Mouse (Mus musculus): ENCODE results near the gene Zscan12. TPM values are rescaled to one million over a fixed set of nuclear protein-coding genes. Genes with fewer than 3 reads are reported as not detected.

The Zscan12 gene
- total and polyA plus RNA-seq, 3 experiments = 1.3 to 5.1 (median 4.8) TPM

- 51% methylated on average over 15 of the region's 15 CpGs for WGBS
- no peak overlapping the region for H3K4me3 ChIP-seq
- intact Hi-C loops (cut with DNase I) = no loop called here
- DNase-seq = no peak
- H3K79me2 ChIP-seq (replicated peaks; ENCODE audit: control insufficient read depth, insufficient read depth, low read length) = no peaks in the 10 kb centered on the region
- H3K36me3 ChIP-seq (ENCODE audit: control insufficient read depth, insufficient read depth, low read length) = no peaks in the 10 kb centered on the region
- no peaks in the 10 kb centered on the region for H3K27me3 ChIP-seq (ENCODE audit: control insufficient read depth, insufficient read depth, low read length)
- no peak overlapping the region for H3K27ac ChIP-seq
- H3K4me1 ChIP-seq (ENCODE audit: control insufficient read depth, insufficient read depth, low read length) = no peaks in the 10 kb centered on the region
- H3K9ac ChIP-seq (ENCODE audit: low read depth, low read length) = no peak overlapping the region
- TF ChIP-seq CTCF (IDR thresholded peaks at IDR 0.05) = no peak
- no peak for TF ChIP-seq POLR2A (IDR thresholded peaks at IDR 0.05; ENCODE audit: insufficient read depth, low read depth, low read length)
- TF ChIP-seq EP300 (IDR thresholded peaks at IDR 0.05; ENCODE audit: insufficient read depth, low read depth, low read length) = no peak
Measured at GRCm38 (mm10) chr13:21414231-21415212, 51.9 kb downstream of the Zscan12 start.

- H3K9ac ChIP-seq (ENCODE audit: low read depth, low read length) = no peak overlapping the region
- WGBS = 58% methylated on average over 4 of the region's 4 CpGs
- TF ChIP-seq EP300 (IDR thresholded peaks at IDR 0.05; ENCODE audit: insufficient read depth, low read depth, low read length) = no peak
- TF ChIP-seq CTCF (IDR thresholded peaks at IDR 0.05) = no peak
- TF ChIP-seq POLR2A (IDR thresholded peaks at IDR 0.05; ENCODE audit: insufficient read depth, low read depth, low read length) = no peak
- no peaks in the 10 kb centered on the region for H3K36me3 ChIP-seq (ENCODE audit: control insufficient read depth, insufficient read depth, low read length)
- no peak overlapping the region for H3K27ac ChIP-seq
- H3K4me1 ChIP-seq (ENCODE audit: control insufficient read depth, insufficient read depth, low read length) = no peaks in the 10 kb centered on the region
- H3K4me3 ChIP-seq = no peak overlapping the region
- H3K79me2 ChIP-seq (replicated peaks; ENCODE audit: control insufficient read depth, insufficient read depth, low read length) = no peaks in the 10 kb centered on the region
- intact Hi-C loops (cut with DNase I) = no loop called here
- no peaks in the 10 kb centered on the region for H3K27me3 ChIP-seq (ENCODE audit: control insufficient read depth, insufficient read depth, low read length)
- DNase-seq = no peak
Measured at GRCm38 (mm10) chr13:21415266-21415665, 52.6 kb downstream of the Zscan12 start.

GRCm38 (mm10) chr13:21415750-21416149 is 53.1 kb downstream of the Zscan12 start:
- no peaks in the 10 kb centered on the region for H3K4me1 ChIP-seq (ENCODE audit: control insufficient read depth, insufficient read depth, low read length)
- no peak for TF ChIP-seq POLR2A (IDR thresholded peaks at IDR 0.05; ENCODE audit: insufficient read depth, low read depth, low read length)
- TF ChIP-seq EP300 (IDR thresholded peaks at IDR 0.05; ENCODE audit: insufficient read depth, low read depth, low read length) = no peak
- TF ChIP-seq CTCF (IDR thresholded peaks at IDR 0.05) = no peak
- H3K27ac ChIP-seq = no peak overlapping the region
- no peak overlapping the region for H3K9ac ChIP-seq (ENCODE audit: low read depth, low read length)
- H3K36me3 ChIP-seq (ENCODE audit: control insufficient read depth, insufficient read depth, low read length) = no peaks in the 10 kb centered on the region
- DNase-seq = no peak
- H3K27me3 ChIP-seq (ENCODE audit: control insufficient read depth, insufficient read depth, low read length) = no peaks in the 10 kb centered on the region
- H3K4me3 ChIP-seq = no peak overlapping the region
- intact Hi-C loops (cut with DNase I) = no loop called here
- WGBS = 94% methylated on average over 2 of the region's 2 CpGs
- no peaks in the 10 kb centered on the region for H3K79me2 ChIP-seq (replicated peaks; ENCODE audit: control insufficient read depth, insufficient read depth, low read length)

DNA sequence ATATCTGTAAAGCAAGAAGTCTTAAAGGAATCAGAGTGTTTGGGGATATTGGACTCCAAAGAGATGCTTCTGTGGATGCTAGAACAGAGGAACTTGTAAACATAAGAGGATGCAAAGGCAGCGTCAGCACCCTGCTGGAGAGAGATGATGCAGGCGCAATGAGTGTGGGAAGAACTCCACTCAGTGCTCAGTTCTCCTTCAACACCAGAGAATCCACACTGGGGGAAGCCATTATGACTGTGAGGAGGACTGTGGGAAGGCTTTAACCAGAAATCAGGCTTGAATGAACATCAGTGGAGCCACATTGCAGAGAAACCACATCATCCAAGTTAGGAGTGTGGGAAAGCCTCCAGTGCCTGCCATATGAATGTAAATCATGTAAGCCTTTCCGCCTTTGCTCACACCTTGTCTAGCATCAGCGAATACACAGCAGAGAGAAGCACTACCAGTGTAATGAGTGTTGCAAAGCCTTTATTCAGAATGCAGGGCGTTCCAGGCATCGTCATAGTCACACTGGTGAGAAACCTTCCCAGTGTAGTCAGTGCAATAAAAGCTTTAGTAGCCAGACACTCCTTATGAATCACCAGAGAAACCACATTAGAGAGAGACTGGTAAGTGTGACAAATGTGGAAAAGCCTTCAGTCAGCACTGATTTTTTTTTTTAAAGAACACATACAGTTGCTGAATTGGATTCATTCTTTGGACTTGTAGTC is 54.8 kb downstream of the Zscan12 start:
- Histone ChIP-seq H3K27ac (no peak overlapping the region), H3K79me2 (replicated peaks; ENCODE audit: control insufficient read depth, insufficient read depth, low read length) (no peaks in the 10 kb centered on the region), H3K4me1 (ENCODE audit: control insufficient read depth, insufficient read depth, low read length) (no peaks in the 10 kb centered on the region), H3K36me3 (ENCODE audit: control insufficient read depth, insufficient read depth, low read length) (no peaks in the 10 kb centered on the region), H3K9ac (ENCODE audit: low read depth, low read length) (no peak overlapping the region), H3K4me3 (no peak overlapping the region), H3K27me3 (ENCODE audit: control insufficient read depth, insufficient read depth, low read length) (no peaks in the 10 kb centered on the region)
- TF ChIP-seq CTCF (IDR thresholded peaks at IDR 0.05) (no peak), EP300 (IDR thresholded peaks at IDR 0.05; ENCODE audit: insufficient read depth, low read depth, low read length) (no peak), POLR2A (IDR thresholded peaks at IDR 0.05; ENCODE audit: insufficient read depth, low read depth, low read length) (no peak)
- no peak for DNase-seq
- intact Hi-C loops (cut with DNase I) = no loop called here
- 86% methylated on average over 6 of the region's 6 CpGs for WGBS

DNA sequence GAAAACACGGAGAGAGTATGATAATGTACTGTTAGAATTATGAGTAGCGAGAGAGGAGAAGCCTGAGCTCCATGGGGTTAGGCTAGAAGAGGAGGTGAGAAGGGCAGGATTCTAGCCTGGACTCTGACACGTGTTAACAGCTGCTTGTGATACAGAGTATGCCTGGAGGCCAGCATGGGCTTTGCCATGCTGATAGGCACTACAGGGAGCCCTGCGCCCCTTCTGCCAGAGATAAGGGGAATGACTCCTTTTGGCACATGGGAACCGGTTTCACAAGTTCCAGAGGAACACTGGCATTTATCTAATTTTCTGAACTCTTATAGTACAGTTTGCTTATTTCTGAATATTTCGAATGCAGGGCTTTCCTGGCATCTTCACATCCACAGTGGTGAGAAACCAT is 56.2 kb downstream of the Zscan12 start:
- Histone ChIP-seq H3K4me3 (no peak overlapping the region), H3K27me3 (ENCODE audit: control insufficient read depth, insufficient read depth, low read length) (no peaks in the 10 kb centered on the region), H3K27ac (no peak overlapping the region), H3K36me3 (ENCODE audit: control insufficient read depth, insufficient read depth, low read length) (no peaks in the 10 kb centered on the region), H3K9ac (ENCODE audit: low read depth, low read length) (no peak overlapping the region), H3K79me2 (replicated peaks; ENCODE audit: control insufficient read depth, insufficient read depth, low read length) (no peaks in the 10 kb centered on the region), H3K4me1 (ENCODE audit: control insufficient read depth, insufficient read depth, low read length) (no peaks in the 10 kb centered on the region)
- WGBS = 56% methylated on average over 6 of the region's 6 CpGs
- TF ChIP-seq POLR2A (IDR thresholded peaks at IDR 0.05; ENCODE audit: insufficient read depth, low read depth, low read length) (no peak), CTCF (IDR thresholded peaks at IDR 0.05) (no peak), EP300 (IDR thresholded peaks at IDR 0.05; ENCODE audit: insufficient read depth, low read depth, low read length) (no peak)
- no peak for DNase-seq
- intact Hi-C loops (cut with DNase I) = no loop called here

Small RNA genes within 50 kb of the gene (microRNA-seq; reads per million reads assigned to microRNA genes)
- gene Mir6942 = 0 to 0.56 reads per million in 2 experiments

Other genes with a start within 250 kb of the Zscan12 start
- gene Olfr263, start 233.2 kb upstream of the Zscan12 start, total RNA-seq (2021) = not detected
- not detected in 2 replicates for gene Olfr263, start 233.2 kb upstream of the Zscan12 start, polyA plus RNA-seq (2012; rRNA removed)
- gene Olfr1368, start 217.0 kb upstream of the Zscan12 start, total RNA-seq (2021) = not detected
- gene Olfr1368, start 217.0 kb upstream of the Zscan12 start, polyA plus RNA-seq (2012; rRNA removed) = not detected in 2 replicates
- 10 to 100 TPM; 18.8 to 19.8 TPM for gene Trim27, start 183.4 kb upstream of the Zscan12 start, total RNA-seq (2021)
- gene Trim27, start 183.4 kb upstream of the Zscan12 start, polyA plus RNA-seq (2012; rRNA removed) = 13.5 and 17.2 TPM in 2 replicates
- not detected for gene Gpx5, start 70.1 kb upstream of the Zscan12 start, total RNA-seq (2021)
- gene Gpx5, start 70.1 kb upstream of the Zscan12 start, polyA plus RNA-seq (2012; rRNA removed) = not detected in 2 replicates
- not detected for gene Gpx6, start 50.7 kb upstream of the Zscan12 start, total RNA-seq (2021)
- not detected in 2 replicates for gene Gpx6, start 50.7 kb upstream of the Zscan12 start, polyA plus RNA-seq (2012; rRNA removed)
- gene Olfr1367, start 15.9 kb upstream of the Zscan12 start, total RNA-seq (2021) = not detected
- not detected in 2 replicates for gene Olfr1367, start 15.9 kb upstream of the Zscan12 start, polyA plus RNA-seq (2012; rRNA removed)
- gene Zkscan3, start 39.9 kb downstream of the Zscan12 start, total RNA-seq (2021) = 10 to 100 TPM; 23.2 to 27.7 TPM
- 18.7 and 35.6 TPM in 2 replicates for gene Zkscan3, start 39.9 kb downstream of the Zscan12 start, polyA plus RNA-seq (2012; rRNA removed)
- gene Pgbd1, start 78.2 kb downstream of the Zscan12 start, total RNA-seq (2021) = under 1 TPM; 0.41 to 0.50 TPM
- gene Pgbd1, start 78.2 kb downstream of the Zscan12 start, polyA plus RNA-seq (2012; rRNA removed) = 0.43 and 0.59 TPM in 2 replicates
- 10 to 100 TPM; 21.8 TPM for gene Zscan26, start 90.9 kb downstream of the Zscan12 start, total RNA-seq (2021)
- gene Zscan26, start 90.9 kb downstream of the Zscan12 start, polyA plus RNA-seq (2012; rRNA removed) = 14.8 and 25.6 TPM in 2 replicates
- gene Nkapl, start 105.7 kb downstream of the Zscan12 start, total RNA-seq (2021) = under 1 TPM; 0.34 to 0.99 TPM
- gene Nkapl, start 105.7 kb downstream of the Zscan12 start, polyA plus RNA-seq (2012; rRNA removed) = 0.18 TPM in 1 of 2 replicates, not detected in the other
- gene Zkscan4, start 116.1 kb downstream of the Zscan12 start, total RNA-seq (2021) = 1 to 10 TPM in 1 of 2 experiments, under 1 TPM in 1; 0.77 to 1.1 TPM
- 0.47 and 0.94 TPM in 2 replicates for gene Zkscan4, start 116.1 kb downstream of the Zscan12 start, polyA plus RNA-seq (2012; rRNA removed)
- gene Gm10065, start 116.6 kb downstream of the Zscan12 start, total RNA-seq (2021) = not detected
- gene Gm10065, start 116.6 kb downstream of the Zscan12 start, polyA plus RNA-seq (2012; rRNA removed) = not detected in 2 replicates
- 10 to 100 TPM; 25.4 to 27.3 TPM for gene AK157302, start 132.4 kb downstream of the Zscan12 start, total RNA-seq (2021)
- 0.82 and 2.0 TPM in 2 replicates for gene AK157302, start 132.4 kb downstream of the Zscan12 start, polyA plus RNA-seq (2012; rRNA removed)
- 100 to 1,000 TPM; 241 to 252 TPM for gene Gm11273, start 138.6 kb downstream of the Zscan12 start, total RNA-seq (2021)
- 65.2 and 74.9 TPM in 2 replicates for gene Gm11273, start 138.6 kb downstream of the Zscan12 start, polyA plus RNA-seq (2012; rRNA removed)
- 10 to 100 TPM in 1 of 2 experiments, 1 to 10 TPM in 1; 9.1 to 12.3 TPM for gene Zkscan8, start 168.3 kb downstream of the Zscan12 start, total RNA-seq (2021)
- 2.8 and 6.3 TPM in 2 replicates for gene Zkscan8, start 168.3 kb downstream of the Zscan12 start, polyA plus RNA-seq (2012; rRNA removed)
- not detected for gene Olfr1366, start 180.0 kb downstream of the Zscan12 start, total RNA-seq (2021)
- not detected in 2 replicates for gene Olfr1366, start 180.0 kb downstream of the Zscan12 start, polyA plus RNA-seq (2012; rRNA removed)
- gene Olfr1535, start 197.1 kb downstream of the Zscan12 start, total RNA-seq (2021) = not detected
- not detected in 2 replicates for gene Olfr1535, start 197.1 kb downstream of the Zscan12 start, polyA plus RNA-seq (2012; rRNA removed)
- gene Olfr1364, start 218.9 kb downstream of the Zscan12 start, total RNA-seq (2021) = not detected
- not detected in 2 replicates for gene Olfr1364, start 218.9 kb downstream of the Zscan12 start, polyA plus RNA-seq (2012; rRNA removed)